Mouse (Mus musculus) heart, embryonic 12.5 days (tissue): ENCODE measurements at regions not wholly inside any gene's neighbourhood (a gene's known extent, or its start where the extent isn't known, plus 50 kb on each side); places are given as distances from the start of the nearest gene placed in this dataset.

Experiments
- ATAC-seq: fragments of 200-750 bp; cut with Nextera tagmentation; 2 replicates; pipeline ENCODE4 v1.8.0; 2017; ENCODE audit warnings: moderate TSS enrichment, moderate library complexity; ENCODE audit not compliant: insufficient number of reproducible peaks, low FRiP score
- H3K27ac ChIP-seq: fragments of 300-500 bp; sonication (generic); 2 replicates; pipeline ENCODE4 v1.5.1; 2016; ENCODE audit warnings: mild to moderate bottlenecking, moderate library complexity; ENCODE audit not compliant: poor library complexity, severe bottlenecking
- H3K27me3 ChIP-seq: fragments of 300-500 bp; sonication (generic); replicated peaks from 2 replicates; pipeline ENCODE4 v1.6.1; 2016; ENCODE audit warnings: mild to moderate bottlenecking, moderate library complexity
- H3K36me3 ChIP-seq: fragments of 300-500 bp; sonication (generic); 2 replicates; pipeline ENCODE4 v1.6.1; 2016; ENCODE audit warnings: mild to moderate bottlenecking, moderate library complexity
- H3K4me1 ChIP-seq: fragments of 300-500 bp; sonication (generic); replicated peaks from 2 replicates; pipeline ENCODE4 v1.6.1; 2016; ENCODE audit warnings: mild to moderate bottlenecking
- H3K4me2 ChIP-seq: fragments of 300-500 bp; sonication (generic); 2 replicates; pipeline ENCODE4 v1.6.1; 2016; ENCODE audit warnings: mild to moderate bottlenecking, moderate library complexity
- H3K4me3 ChIP-seq: fragments of 300-500 bp; sonication (generic); 2 replicates; pipeline ENCODE4 v1.5.1; 2016; ENCODE audit warnings: mild to moderate bottlenecking
- H3K9ac ChIP-seq: fragments of 300-500 bp; sonication (generic); 2 replicates; pipeline ENCODE4 v1.6.1; 2016; ENCODE audit warnings: mild to moderate bottlenecking, moderate library complexity
- H3K9me3 ChIP-seq: fragments of 300-500 bp; sonication (generic); replicated peaks from 2 replicates; pipeline ENCODE4 v1.6.1; 2016; ENCODE audit warnings: mild to moderate bottlenecking, moderate library complexity
- WGBS: fragments of 180-500 bp; shearing (Covaris S2); methylation state at CpG from one replicate; pipeline ENCODE4 v1.1.7; 2016; 5-methylcytosine and 5-hydroxymethylcytosine counted together

DNA sequence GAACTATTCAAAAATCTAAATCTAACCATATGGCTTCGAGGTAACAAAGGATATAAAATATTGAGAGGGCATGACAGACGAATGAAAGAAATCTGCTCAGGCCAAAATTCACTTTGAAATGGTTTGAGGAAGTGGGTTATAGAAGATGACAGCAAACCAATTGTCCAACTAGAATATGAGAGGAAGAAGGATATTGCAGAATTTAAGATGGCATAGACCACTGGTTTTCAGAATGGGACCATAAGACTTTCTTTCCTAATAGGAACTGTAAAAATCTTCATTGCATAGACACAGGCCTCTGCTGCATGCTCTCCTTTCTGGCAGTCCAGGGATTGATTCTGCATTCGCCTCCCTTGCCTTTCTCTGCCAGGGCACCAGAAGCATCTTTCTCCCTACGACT, 240.2 kb downstream of the Gm11361 start:
- Histone ChIP-seq H3K4me3 (no peak overlapping the region), H3K4me2 (no peak overlapping the region), H3K9me3 (no peaks in the 10 kb centered on the region), H3K9ac (no peak overlapping the region), H3K4me1 (peaks cover 6% of the 10 kb centered on the region), H3K27ac (no peak overlapping the region), H3K36me3 (no peaks in the 10 kb centered on the region), H3K27me3 (no peaks in the 10 kb centered on the region)
- no peak for ATAC-seq
- WGBS = 80% methylated on average over 4 of the region's 4 CpGs

- Histone ChIP-seq H3K4me2 (no peak overlapping the region), H3K4me3 (no peak overlapping the region), H3K27ac (no peak overlapping the region), H3K9ac (no peak overlapping the region), H3K36me3 (no peaks in the 10 kb centered on the region), H3K4me1 (no peaks in the 10 kb centered on the region), H3K9me3 (no peaks in the 10 kb centered on the region), H3K27me3 (no peaks in the 10 kb centered on the region)
- ATAC-seq = no peak
- WGBS = 88% methylated on average over 2 of the region's 2 CpGs
These were observed 234.7 kb downstream of the Gm11361 start for GRCm38 (mm10) chr13:28492015-28492414.

DNA sequence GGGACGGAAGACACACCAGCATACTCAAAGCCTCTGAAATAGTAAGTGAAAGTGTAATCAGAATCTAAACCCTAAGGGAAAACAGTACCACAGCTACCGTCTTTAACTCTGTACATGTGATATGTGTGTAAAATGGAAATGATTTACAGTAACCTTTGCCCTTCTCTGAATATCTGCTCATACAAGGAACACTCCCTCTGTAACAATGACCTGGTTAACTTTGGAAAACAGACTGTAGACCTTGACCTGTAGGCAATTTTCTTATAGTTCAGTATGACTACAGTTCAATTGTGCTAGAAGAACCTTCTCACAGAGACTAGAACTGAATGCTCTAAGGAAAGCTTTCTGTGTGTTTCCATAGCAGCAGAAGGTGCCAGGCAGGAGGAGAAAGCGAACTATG, 226.4 kb downstream of the Gm11361 start:
- WGBS = 71% methylated on average over 3 of the region's 3 CpGs
- Histone ChIP-seq H3K4me3 (no peak overlapping the region), H3K27me3 (no peaks in the 10 kb centered on the region), H3K36me3 (no peaks in the 10 kb centered on the region), H3K27ac (no peak overlapping the region), H3K4me2 (no peak overlapping the region), H3K4me1 (0 out of 2 replicates have a peak, but pooled peaks cover 2% of the 10 kb centered on the region), H3K9ac (no peak overlapping the region), H3K9me3 (no peaks in the 10 kb centered on the region)
- ATAC-seq = no peak

- no peaks in the 10 kb centered on the region; the same call in 1 of the 2 replicates for H3K9me3 ChIP-seq
- no peaks in the 10 kb centered on the region for H3K36me3 ChIP-seq
- no peaks in the 10 kb centered on the region for H3K27me3 ChIP-seq
- 0 out of 2 replicates have a peak, but pooled peaks cover 2% of the 10 kb centered on the region for H3K4me1 ChIP-seq
- no peak overlapping the region for H3K4me2 ChIP-seq
- H3K4me3 ChIP-seq = no peak overlapping the region
- no peak for ATAC-seq
- 82% methylated on average over 7 of the region's 7 CpGs for WGBS
- no peak overlapping the region for H3K27ac ChIP-seq
- no peak overlapping the region for H3K9ac ChIP-seq
These were observed 224.1 kb downstream of the Gm11361 start for GRCm38 (mm10) chr13:28481224-28481965.

DNA sequence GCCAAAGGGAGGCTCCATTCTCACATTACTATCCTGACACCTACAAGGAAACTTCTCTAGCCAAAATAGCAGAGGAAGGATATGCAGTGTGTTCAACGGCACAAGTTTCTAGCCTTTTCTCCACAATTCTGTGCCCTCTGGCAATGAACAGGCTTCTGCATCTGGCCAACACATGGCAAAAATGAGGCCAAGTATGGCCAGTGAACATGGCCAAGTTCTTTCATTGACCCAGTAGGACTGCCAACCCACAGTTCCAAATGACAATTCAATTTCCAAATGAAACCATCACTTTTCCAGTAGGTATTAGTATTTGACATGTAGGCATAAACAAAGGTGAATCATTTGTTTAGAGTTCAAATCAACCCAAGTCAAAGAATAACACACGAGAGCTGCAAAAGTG, 208.8 kb downstream of the Gm11361 start:
- 77% methylated on average over 2 of the region's 2 CpGs for WGBS
- ATAC-seq = no peak

GRCm38 (mm10) chr13:28465187-28465880, 208.0 kb downstream of the Gm11361 start:
- H3K9ac ChIP-seq = no peak overlapping the region
- H3K9me3 ChIP-seq = no peaks in the 10 kb centered on the region
- no peaks in the 10 kb centered on the region for H3K4me1 ChIP-seq
- no peaks in the 10 kb centered on the region for H3K36me3 ChIP-seq
- H3K4me2 ChIP-seq = no peak overlapping the region
- ATAC-seq = no peak
- no peak overlapping the region for H3K4me3 ChIP-seq
- 78% methylated on average over 2 of the region's 2 CpGs for WGBS
- H3K27ac ChIP-seq = no peak overlapping the region
- no peaks in the 10 kb centered on the region for H3K27me3 ChIP-seq

More for the DNA sequence above, 208.8 kb downstream of the Gm11361 start:
- H3K4me2 ChIP-seq = no peak overlapping the region
- no peaks in the 10 kb centered on the region for H3K9me3 ChIP-seq
- no peak overlapping the region for H3K4me3 ChIP-seq
- no peaks in the 10 kb centered on the region for H3K27me3 ChIP-seq
- H3K4me1 ChIP-seq = no peaks in the 10 kb centered on the region
- H3K36me3 ChIP-seq = no peaks in the 10 kb centered on the region
- no peak overlapping the region for H3K9ac ChIP-seq
- H3K27ac ChIP-seq = no peak overlapping the region

- no peaks in the 10 kb centered on the region for H3K27me3 ChIP-seq
- no peaks in the 10 kb centered on the region for H3K9me3 ChIP-seq
- no peak overlapping the region for H3K27ac ChIP-seq
- WGBS = 86% methylated on average over 10 of the region's 10 CpGs
- no peak for ATAC-seq
- H3K4me2 ChIP-seq = no peak overlapping the region
- H3K36me3 ChIP-seq = no peaks in the 10 kb centered on the region
- H3K4me1 ChIP-seq = no peaks in the 10 kb centered on the region
- H3K9ac ChIP-seq = no peak overlapping the region
- no peak overlapping the region for H3K4me3 ChIP-seq
These were observed 204.0 kb downstream of the Gm11361 start for GRCm38 (mm10) chr13:28461281-28461680.

DNA sequence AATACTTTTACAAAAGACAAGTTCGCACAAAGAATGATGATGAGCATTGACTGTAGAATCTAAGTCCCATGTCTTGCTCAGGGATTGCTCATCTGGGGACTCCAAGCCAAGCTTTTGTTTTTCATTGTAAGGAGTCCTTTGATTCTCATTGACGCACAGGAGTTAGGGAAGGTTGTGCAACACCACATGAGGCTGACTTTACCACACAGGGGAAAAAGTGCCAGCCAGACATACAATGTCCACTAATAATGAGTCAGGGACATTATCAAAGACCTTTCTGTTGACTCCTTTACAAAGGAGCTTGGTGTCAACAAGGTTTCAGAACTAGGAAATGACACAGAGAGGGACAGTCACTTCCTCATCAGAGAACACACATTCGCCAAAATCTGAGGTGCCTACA, 200.1 kb downstream of the Gm11361 start:
- WGBS = 77% methylated on average over 3 of the region's 3 CpGs
- H3K36me3 ChIP-seq = no peaks in the 10 kb centered on the region
- no peak overlapping the region for H3K4me3 ChIP-seq
- H3K4me2 ChIP-seq = no peak overlapping the region
- ATAC-seq = no peak
- H3K9me3 ChIP-seq = no peaks in the 10 kb centered on the region
- H3K27ac ChIP-seq = no peak overlapping the region
- H3K4me1 ChIP-seq = no peaks in the 10 kb centered on the region
- no peak overlapping the region for H3K9ac ChIP-seq
- no peaks in the 10 kb centered on the region for H3K27me3 ChIP-seq

DNA sequence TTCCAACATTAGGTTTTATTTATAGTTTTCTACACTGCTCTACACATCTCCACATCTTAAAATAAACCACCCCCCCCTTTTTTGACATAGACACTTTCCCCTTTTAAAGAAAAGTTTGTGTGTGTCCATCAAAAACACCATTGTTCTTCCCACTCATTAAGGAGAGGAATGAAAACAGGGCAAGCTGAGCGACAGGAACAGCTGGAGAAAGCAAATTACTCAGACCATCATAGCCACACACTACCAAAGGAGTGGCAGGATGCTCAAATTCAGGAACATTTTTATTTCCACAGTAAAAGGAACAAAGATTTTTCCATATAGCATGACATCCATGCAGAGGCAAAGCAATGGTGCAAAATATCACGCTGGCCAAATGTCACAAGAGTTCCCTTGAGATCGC, 198.6 kb downstream of the Gm11361 start:
- Histone ChIP-seq H3K4me2 (no peak overlapping the region), H3K27me3 (no peaks in the 10 kb centered on the region), H3K36me3 (no peaks in the 10 kb centered on the region), H3K4me1 (no peaks in the 10 kb centered on the region), H3K27ac (no peak overlapping the region), H3K4me3 (no peak overlapping the region), H3K9ac (no peak overlapping the region), H3K9me3 (no peaks in the 10 kb centered on the region)
- WGBS = 85% methylated on average over 3 of the region's 3 CpGs
- ATAC-seq = no peak

GRCm38 (mm10) chr13:28455016-28455415, 197.7 kb downstream of the Gm11361 start:
- H3K27ac ChIP-seq = no peak overlapping the region
- 80% methylated on average over 10 of the region's 10 CpGs for WGBS
- no peaks in the 10 kb centered on the region for H3K36me3 ChIP-seq
- no peaks in the 10 kb centered on the region for H3K27me3 ChIP-seq
- no peaks in the 10 kb centered on the region for H3K9me3 ChIP-seq
- ATAC-seq = no peak
- no peak overlapping the region for H3K4me2 ChIP-seq
- H3K9ac ChIP-seq = no peak overlapping the region
- no peaks in the 10 kb centered on the region for H3K4me1 ChIP-seq
- no peak overlapping the region for H3K4me3 ChIP-seq

DNA sequence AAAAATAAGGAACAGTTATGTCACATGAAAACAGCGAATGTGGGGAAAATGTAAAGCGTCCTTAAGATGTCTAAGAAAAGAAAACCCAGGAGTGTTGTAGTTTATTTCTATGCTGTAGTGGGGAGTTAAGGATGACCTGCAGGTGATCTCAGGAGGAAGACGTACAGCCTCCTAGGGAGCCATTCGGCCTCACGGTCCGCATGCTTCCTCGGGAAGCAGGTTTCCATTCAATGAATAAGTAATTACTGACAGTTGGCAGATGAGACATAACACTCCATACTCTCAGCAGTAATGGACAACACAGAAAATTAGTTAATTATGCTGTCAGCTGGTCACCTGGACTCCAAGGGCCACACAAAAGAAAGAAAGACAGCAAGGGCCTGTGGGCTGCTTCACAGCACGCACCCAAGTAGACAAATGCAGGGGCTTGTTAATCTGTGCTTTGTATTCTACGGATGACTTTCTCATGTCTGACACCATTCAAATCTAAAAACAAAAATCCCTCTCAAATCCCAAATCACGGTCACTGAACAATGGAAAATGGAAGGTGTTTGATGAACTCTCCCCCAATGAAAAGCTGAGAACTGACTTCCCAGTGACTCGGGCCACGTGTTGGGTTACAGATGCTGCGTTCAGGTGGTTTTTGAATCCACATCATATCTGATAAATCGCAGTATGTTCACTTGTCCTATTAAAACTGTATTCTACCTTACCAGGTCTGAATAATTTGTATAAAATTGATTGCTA, 193.5 kb downstream of the Gm11361 start:
- 83% methylated on average over 14 of the region's 14 CpGs for WGBS
- H3K9me3 ChIP-seq = no peaks in the 10 kb centered on the region
- no peaks in the 10 kb centered on the region for H3K27me3 ChIP-seq
- no peaks in the 10 kb centered on the region for H3K4me1 ChIP-seq
- H3K4me3 ChIP-seq = no peak overlapping the region
- H3K36me3 ChIP-seq = no peaks in the 10 kb centered on the region
- H3K9ac ChIP-seq = no peak overlapping the region
- ATAC-seq = no peak
- H3K27ac ChIP-seq = no peak overlapping the region
- H3K4me2 ChIP-seq = no peak overlapping the region
